Mouse (Mus musculus): Measurements from ENCODE around the gene Gtf3c3.

Gtf3c3 gene

DNA sequence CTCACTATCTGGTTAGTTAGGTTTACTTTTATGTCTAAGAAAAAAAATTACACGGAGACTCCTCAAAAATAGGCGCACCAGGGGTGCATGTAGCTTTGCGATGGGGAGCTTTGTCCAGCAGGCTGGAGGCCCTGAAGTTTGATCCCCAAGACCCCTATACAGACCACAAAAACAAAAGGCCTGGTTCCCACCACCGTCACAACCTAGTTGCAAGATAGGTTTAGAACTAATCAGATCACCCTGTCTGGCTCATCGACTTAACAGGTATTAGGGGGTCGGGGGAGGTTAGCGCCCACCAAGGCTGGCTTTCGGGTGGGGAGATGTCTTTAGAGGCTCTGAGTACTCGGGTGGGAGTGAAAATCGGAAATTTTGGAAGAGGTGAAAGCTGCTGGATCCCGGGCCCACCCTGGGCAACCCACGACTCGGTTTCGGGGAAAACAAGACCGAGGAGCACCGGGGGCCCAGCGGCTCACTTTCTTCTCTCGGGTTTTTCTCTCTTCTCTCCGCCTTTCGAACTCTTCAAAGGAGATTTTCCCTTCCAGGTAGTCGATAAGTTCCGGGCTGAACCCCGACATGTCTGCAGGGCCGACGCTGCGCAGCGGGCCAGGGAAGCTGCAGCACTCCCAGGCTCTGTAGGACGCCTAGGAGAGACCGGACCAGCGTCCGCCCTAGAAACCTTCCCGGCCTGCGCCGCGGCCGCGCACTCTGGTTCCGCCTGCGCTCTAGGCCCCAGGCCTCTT is at the start of gene Gtf3c3:
TSS of gene Gtf3c3 (minus strand) at position 632 of the 740 bp plus-strand sequence.
- peak; percentile 56 for DNase-seq (ENCODE audit: low read depth, low spot score)

GRCm38 (mm10) chr1:54484744-54485420 is 46.1 kb upstream of the Gtf3c3 start:
- no peak for DNase-seq (ENCODE audit: low read depth, low spot score)

- no peak for DNase-seq (ENCODE audit: low read depth, low spot score)
These were observed 41.7 kb upstream of the Gtf3c3 start for GRCm38 (mm10) chr1:54480491-54480890.

DNA sequence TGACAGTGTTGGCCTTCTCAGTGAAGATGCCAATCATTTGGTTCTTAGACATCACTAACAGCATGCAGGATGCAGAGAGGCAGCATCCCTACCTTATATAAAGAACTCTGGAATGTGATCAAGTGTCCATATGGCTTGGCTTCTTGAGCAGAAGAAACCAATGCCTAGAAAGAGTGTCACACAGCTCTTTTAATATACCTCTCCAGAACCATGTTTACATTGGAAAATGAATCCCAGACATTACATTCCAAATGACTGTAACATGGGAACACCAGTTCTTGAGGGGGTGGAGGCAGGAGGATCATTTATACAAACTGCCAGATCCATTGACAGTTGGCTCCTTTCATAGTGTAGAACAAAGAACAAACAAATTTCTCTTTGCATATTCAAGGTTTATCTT is 29.9 kb upstream of the Gtf3c3 start:
- DNase-seq (ENCODE audit: low read depth, low spot score), result no peak

DNA sequence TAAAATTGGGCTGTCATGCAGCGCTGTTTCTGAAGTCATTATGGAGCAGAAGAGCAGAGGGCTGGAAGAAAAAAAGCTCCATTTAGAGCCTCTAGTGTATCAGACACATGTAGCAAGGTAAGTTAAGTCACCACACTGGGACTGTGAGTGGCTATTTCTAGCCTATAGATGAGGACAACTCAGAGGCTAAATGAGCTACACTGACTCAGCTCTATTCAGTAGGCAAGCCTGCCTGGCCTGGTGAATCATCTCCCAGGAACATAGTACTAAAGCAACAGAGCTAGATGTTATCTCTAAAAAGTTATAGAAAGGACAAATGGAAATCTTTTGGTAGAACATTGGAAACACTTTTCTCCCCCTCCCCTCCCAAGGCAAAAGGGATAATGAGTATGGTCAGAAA is 28.6 kb upstream of the Gtf3c3 start:
- no peak for DNase-seq (ENCODE audit: low read depth, low spot score)

GRCm38 (mm10) chr1:54452116-54452515 is 13.3 kb upstream of the Gtf3c3 start:
- no peak for DNase-seq (ENCODE audit: low read depth, low spot score)

DNA sequence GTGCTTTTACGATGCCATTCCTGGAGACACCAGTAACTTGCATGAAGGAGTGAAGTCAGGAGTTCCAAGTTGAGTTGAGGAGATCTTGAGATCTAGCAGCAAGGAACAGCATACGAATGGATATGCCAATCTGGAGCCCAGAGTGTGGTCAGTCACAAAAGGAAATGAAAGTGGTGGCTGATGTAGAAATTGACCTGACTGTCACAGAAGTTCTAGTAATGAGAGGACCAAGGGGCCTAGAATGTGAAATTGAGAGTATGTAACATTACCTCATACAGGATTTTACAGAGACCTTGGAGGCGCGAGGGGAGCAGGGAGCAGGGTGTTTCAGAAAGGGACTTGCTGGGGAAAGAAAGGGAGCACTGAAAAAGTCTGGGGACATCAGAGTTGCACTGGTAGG is 10.1 kb upstream of the Gtf3c3 start:
- DNase-seq (ENCODE audit: low read depth, low spot score), result no peak

- DNase-seq (ENCODE audit: low read depth, low spot score), result no peak
These were observed 4.9 kb upstream of the Gtf3c3 start for GRCm38 (mm10) chr1:54443641-54444040.

GRCm38 (mm10) chr1:54439080-54439476 is 307 bp upstream of the Gtf3c3 start:
- no peak for DNase-seq (ENCODE audit: low read depth, low spot score)

GRCm38 (mm10) chr1:54422195-54422750 is 16.5 kb downstream of the Gtf3c3 start:
- no peak for DNase-seq (ENCODE audit: low read depth, low spot score)

DNA sequence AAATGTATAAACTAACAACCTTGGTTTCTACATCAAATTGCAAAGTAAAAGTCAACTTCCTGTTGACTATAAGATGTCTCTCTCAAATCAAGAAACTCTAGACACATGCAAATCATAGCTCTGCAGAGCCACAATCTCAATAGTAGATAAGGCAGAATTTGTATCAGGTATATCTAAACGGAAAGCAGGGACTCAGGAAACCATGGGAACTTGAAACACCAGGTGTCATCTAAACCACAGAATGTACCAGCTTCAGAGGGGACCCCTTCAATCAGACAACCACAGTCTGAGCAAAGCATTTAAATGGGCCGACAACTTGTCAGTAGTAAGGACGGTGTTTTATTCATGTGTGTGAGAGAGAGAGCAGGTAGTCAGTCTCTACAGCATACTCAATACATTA is 17.1 kb downstream of the Gtf3c3 start:
- no peak for DNase-seq (ENCODE audit: low read depth, low spot score)

DNA sequence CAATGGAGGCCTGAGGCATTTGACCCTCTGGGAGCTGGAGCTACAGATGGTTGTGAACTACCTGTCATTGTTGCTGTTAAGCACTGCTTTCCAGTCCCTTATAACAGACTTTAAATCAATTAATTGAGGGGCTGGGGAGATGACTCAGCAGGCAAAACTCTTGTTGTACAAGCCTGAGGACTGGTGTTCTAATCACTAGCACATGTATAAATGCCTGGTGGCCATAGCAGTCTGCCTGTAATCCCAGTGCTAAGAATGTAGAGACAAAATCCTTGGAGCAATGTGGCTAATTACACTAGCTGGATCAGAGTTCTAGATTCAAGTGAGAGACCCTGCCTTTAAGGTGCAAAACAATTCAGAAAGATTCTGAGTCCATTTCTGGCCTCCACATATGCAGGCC is 36.0 kb downstream of the Gtf3c3 start:
- DNase-seq (ENCODE audit: low read depth, low spot score), result no peak

DNA sequence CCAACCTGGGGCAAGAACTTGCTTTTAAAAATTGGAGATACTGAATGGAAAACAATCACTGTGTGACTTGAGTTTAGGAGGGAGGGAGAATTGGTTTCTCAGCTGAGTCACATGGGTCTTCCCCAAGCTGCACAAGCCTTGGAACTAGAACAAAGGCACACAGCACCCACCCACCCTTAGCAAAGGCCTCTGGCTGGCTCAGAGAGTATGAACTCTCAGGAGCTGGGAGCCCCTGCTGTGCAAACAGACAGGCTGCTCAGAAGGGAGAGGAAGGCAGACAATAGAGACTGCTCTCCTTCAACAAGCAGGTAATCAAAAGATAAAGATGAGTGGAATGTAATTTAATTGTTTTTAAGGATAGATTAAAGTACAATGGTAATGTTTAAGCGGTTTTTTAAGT is 54.5 kb downstream of the Gtf3c3 start:
- DNase-seq (ENCODE audit: low read depth, low spot score), result no peak

DNA sequence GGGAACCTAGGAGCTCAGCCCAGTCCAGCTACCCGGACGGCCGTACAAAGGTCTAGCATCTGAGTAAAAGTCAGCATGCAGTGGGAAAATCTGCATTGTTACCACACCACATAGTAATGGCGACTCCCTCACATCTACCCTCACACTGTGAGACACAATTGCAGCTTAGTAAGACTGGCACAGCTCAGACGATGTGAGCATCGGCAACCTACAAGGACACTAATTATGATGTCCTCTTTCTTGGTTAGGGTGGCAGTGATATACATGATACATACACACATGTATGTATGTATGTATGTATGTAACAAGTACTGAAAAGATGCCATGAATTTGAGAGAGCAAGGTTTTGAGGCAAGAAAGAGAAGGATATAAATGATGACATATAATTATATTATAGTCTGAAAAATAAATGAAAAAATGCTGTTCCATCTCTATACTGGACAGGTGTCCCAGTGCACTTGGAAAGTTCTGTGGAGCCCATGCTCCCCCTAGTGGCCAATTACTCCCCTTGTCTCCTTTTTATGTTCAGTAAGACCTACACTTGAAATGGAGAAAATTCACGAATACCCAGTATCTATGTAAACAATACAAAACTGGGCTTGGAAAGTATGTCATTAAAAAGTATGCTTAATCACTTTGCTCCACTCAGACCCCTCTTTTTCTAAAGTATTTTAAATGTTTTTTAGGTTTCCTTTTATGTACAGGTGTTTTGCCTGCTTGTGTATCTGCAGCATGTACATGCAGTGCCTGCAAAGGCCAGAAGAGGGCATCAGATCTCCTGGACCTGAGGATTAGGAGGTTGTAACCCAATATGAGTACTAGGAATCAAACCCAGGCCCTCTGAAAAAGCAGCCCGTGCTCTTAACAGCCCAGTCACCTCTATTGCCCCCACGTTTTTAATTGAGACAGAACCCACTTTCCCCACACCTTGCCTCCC is 57.5 kb downstream of the Gtf3c3 start:
- DNase-seq (ENCODE audit: low read depth, low spot score), result peak; percentile 11

GRCm38 (mm10) chr1:54377506-54378051 is 61.2 kb downstream of the Gtf3c3 start:
- no peak for DNase-seq (ENCODE audit: low read depth, low spot score)

GRCm38 (mm10) chr1:54356566-54356965 is 82.2 kb downstream of the Gtf3c3 start:
- DNase-seq (ENCODE audit: low read depth, low spot score), result no peak

- DNase-seq (ENCODE audit: low read depth, low spot score), result no peak
These were observed 83.3 kb downstream of the Gtf3c3 start for GRCm38 (mm10) chr1:54355485-54355884.

- DNase-seq (ENCODE audit: low read depth, low spot score), result no peak
These were observed 84.0 kb downstream of the Gtf3c3 start for GRCm38 (mm10) chr1:54354786-54355185.
